Mouse (Mus musculus) cerebellum, postnatal 14 days (tissue): ENCODE measurements at regions not wholly inside any gene's neighbourhood (a gene's known extent, or its start where the extent isn't known, plus 50 kb on each side); places are given as distances from the start of the nearest gene placed in this dataset.
"Not testable (repeated sequence)": the region's sequence is repeated elsewhere in the genome, so short reads cannot be mapped to it uniquely, and the experiment has no call there.

Experiments
- DNase-seq, 2 experiments: peaks; one replicate each; pipeline ENCODE4 v3.0.0; 2021; ENCODE audit warnings: mixed read lengths in 2 of 2

DNA sequence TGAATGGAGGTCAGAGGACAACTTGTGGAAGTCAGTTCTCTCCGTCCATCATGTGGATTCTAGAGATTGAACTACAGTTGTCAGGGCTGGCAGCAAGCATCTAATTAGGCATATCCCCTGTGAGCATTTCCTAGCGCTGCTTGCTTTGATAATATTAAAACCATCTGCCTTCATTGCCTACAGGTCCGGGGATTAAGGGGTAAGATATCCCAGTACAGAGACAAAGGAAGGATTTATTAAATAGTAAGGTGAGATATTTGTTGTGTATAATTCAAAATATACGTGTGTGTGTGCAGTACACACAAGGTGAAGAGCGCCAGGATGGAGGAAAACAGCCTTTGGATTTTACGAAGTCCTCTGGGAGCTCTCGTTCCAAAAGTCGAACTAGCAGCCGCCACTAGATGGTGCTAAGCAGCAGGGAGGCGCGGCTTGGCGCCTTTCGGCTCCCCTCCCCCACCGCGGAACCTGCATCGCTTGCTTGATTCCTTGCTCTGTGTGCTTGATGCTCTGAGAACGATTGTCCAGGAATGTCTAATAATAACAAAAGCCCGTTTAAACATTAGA, 88.4 kb upstream of the Rpl34 start:
- DNase-seq = peak; percentile 96 to 98

GRCm38 (mm10) chr3:130809696-130810665, 79.8 kb upstream of the Rpl34 start:
- DNase-seq = no peak

- DNase-seq = no peak
These were observed 75.1 kb upstream of the Rpl34 start for GRCm38 (mm10) chr3:130805345-130805744.

GRCm38 (mm10) chr3:130804327-130804662, 74.1 kb upstream of the Rpl34 start:
- no peak for DNase-seq

DNA sequence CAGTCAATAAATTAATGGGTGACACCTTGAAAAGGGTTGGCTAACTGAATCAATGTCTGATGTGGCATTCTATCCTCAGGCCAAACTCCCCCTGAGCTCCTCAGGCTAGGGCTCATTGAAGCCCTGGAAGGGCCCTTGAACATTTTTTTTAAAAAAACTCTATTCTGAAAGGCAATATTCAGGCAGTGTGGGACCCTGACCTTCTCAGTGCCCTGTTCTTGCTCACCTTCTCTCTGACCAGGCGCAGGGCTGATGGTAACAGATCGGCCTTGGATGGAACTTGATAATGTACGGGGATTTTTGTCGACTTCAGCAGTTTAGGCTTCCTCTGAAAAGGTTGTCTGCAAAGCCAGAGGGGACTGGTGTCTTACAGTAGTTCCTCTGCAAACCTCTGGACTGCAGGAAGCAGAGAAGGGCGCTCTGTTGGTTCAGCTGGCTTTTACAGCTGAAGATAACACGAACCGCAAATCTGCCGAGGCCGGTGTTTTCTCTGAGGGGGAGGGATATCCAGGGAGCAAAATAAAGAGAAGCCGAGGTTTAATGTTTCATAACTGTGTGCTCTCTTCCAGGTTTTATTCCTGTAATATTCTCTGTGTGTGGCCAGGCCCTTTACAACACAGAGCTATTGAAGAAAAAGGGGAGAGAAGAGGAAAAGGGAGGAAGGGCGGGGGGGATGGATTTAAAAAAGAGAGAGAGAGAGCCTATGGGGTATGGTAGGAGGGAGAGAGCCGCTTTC, 73.6 kb upstream of the Rpl34 start:
- no peak for DNase-seq

- DNase-seq = no peak
These were observed 69.8 kb upstream of the Rpl34 start for GRCm38 (mm10) chr3:130800016-130800415.

GRCm38 (mm10) chr3:130797956-130798355, 67.8 kb upstream of the Rpl34 start:
- not testable (repeated sequence) for DNase-seq

- DNase-seq = no peak
These were observed 66.3 kb upstream of the Rpl34 start for GRCm38 (mm10) chr3:130796531-130796930.

DNA sequence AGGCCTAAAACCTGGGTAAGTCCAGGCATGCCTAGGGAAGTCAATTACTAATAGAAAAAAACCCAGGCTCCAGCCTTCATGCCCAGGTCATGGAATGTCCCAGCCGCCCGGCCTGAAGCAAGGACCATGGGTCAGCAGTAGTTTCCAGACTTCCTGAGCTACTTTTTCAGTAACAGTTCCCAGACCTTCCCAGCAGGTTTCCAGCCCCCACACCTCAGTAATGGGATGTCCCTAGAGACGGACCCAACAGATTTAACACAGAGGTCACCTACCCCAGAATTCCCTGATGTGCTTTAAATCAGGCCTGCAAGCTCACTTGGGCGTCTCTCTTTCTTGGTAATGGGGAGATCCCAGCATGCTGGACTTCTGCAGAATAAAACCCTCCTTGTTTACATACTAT, 65.2 kb upstream of the Rpl34 start:
- DNase-seq = no peak

DNA sequence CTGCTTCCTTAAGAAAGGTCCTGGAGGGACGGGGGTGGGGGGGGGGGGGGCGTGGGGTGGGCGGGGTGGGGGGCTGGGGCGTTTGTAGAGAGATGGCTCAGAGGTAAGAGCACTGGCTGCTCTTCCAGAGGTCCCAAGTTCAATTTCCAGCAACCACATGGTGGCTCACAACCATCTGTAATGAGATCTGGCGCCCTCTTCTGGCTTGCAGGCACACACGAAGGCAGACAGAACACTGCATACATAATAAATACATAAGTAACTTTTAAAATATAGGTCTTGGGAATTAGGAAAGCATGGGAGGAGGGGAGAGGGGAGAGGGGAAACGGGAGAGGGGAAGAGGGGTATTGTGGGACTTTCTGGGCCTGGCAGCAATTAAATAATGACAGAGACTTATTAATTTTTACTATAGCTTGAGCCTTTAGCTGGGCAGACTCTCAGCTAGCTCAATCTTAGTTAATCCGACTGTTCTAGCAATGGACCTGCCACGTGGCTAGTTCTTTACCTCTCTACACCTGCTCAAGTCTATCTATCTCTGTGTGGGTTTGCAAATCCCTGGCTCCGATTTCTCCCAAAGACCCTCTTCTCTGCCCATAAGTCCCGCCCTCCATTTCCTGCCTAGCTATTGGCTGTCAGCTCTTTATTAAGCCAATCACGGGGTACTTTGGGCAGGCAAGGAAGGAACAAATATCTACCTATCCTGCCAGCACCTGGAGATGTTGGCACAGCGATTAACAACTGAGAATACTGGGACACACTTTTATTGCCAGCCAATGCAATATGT, 64.1 kb upstream of the Rpl34 start:
- peak in 1 of 2 experiments; percentile 33 for DNase-seq

DNA sequence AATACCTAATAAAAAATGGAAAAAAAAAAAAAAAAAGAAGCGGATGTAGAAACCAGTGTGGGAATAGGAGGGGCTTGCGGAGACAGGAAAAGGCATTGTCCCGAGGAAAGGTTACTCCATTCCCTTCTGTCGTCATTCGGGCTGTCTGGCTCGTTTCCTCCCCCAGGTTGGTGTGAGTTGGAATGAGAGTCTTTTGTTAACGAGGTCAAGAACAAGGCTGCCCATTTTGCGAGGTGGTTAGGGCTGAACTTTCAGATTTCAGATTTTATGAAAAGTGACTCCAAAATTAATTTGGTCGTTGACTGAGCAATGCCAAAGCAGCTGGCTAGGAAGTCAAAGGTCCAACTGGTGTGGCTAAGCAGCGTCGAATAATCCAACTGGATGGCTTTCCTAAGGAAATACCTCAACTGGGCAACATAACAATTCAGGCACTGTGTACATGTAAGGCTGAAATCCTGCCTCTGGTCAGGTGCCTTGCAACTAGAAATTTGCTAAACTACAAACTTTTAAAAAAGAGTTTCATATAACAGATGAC, 50.6 kb upstream of the Rpl34 start:
- DNase-seq = no peak
